Mouse (Mus musculus): ENCODE results near the gene Banf1.
A peak's percentile ranks its signal among the peaks of the same experiment; 100 is the strongest.
"Not testable (repeated sequence)": the region's sequence is repeated elsewhere in the genome, so short reads cannot be mapped to it uniquely, and the experiment has no call there.

Banf1 gene

GRCm38 (mm10) chr19:5372724-5373123 is 5.8 kb upstream of the Banf1 start:
- no peak for DNase-seq

DNA sequence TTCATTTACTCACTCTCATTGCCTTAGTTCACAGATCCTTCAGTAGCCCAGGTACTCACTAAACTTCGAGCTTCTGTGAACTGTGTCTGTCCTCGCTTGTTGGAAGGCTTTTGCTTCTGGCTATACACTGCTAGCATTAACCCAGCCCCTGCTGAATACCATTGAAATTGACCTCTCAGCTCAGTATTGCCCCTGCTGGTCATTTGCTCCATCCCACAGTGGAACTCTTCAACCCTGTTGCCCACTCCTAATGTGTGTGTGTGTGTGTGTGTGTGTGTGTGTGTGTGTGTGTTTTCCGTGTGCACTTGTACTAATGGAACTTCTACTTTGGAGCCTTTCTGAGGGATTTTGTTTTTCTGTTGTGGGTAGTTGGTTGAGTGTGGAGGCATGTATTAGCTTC is 4.0 kb upstream of the Banf1 start:
- no peak for DNase-seq

DNA sequence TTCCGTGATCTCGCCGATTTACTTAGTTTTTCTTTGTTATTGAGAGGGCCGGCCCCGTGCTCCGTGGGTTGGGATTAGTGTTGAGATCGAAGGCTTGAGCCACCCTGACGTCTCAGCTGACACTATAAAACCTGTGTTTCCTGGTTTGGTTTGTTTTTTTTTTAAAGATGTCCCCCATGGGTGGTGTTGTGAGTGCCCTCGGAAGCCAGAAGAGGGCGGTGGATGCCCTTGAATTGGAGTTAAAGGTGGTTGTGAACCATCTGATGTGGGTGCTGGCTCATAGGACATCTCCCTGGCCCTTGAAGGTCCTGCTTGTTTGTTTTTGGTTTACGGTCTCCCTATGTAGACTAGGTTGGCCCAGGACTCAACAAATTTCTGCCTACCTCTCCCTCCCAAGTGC is 487 bp upstream of the Banf1 start:
- DNase-seq, result no peak

DNA sequence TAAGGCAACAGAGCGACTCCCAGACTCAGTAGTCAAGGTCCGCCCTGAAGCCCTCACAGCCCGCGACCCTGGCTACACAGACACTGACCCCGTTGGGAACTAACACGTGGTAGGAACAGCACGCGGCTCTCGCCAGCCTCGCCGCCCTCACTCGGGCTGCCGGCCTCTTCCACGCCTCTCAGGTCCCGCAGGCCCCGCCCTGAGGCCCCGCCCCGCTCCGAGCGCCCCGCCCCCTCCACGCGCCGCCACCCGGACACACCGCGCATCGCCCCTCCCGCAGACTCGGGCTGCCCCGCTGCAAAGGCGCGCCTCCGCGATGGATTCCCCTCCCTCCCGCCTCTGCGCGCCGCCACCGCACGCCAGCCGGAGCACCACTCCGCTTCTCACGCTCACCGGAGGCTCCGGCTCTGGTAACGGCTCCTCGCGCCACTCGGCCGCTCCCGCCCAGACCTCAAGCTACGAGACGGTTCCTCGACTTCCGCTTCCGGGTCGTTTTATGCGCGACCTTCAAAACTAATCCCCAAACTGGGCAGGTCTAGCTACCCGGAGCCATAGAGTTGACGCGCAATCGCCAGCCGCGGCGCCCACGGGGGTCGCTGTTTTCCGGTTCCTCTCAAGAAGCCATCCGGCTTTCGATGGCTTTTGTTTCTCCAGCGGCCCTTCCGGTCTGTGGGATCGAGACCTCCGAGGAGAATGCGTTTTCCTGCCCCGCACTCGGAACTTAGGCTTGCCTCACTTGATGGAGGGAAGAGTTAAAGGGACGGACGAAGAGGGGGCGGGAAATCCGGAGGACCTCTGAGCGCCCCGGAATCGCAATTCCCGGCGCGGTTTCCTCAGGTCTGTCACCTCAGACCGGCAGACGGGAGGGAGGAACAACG is 554 bp downstream of the Banf1 start, which contains the start of gene Eif1ad:
Eif1ad (plus strand) TSS at position 567 of the 878 bp plus-strand sequence.
- DNase-seq, result peak; percentile 91

GRCm38 (mm10) chr19:5365751-5366150 is 1.2 kb downstream of the Banf1 start:
- no peak for DNase-seq

DNA sequence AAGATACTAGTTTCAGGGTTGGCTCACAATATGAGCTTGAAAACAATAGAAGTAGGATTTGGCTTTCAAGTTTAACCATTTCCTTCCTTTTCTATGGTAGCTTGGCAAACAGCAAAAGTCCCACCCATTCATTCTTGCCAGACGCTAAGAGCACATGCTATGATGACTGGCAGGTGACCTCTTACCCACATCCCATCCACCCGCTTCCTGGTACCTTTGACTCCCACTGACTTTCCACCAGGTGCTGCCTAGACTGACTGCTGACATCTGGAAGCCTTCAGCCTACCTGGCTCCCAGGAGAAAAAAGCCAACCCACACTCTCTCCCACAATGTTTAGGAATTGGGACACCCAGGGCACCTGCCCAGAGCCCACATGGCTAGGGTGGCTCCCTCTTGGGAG is 2.8 kb downstream of the Banf1 start:
- DNase-seq, result no peak

DNA sequence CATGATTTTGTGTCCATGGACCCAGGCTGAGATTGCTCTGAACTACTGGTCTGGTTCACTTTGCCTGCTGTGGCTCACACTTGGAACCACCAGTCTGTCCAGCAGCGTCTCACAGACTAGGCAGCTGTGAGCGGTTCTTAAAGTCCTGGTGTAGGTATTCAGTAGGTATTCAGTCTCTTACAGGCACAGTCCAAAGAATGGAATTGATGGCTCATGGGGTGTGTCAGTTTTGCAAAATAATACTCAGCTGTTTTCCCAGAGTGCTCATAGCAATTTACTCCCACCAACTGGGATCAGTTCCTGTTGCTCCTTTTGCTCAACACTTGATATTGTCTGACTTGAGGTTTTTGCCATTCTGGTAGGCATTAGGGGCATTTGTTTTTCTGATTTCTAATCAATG is 4.8 kb downstream of the Banf1 start:
- no peak for DNase-seq

- no peak for DNase-seq
Measured at GRCm38 (mm10) chr19:5356080-5356479, 10.9 kb downstream of the Banf1 start.

DNA sequence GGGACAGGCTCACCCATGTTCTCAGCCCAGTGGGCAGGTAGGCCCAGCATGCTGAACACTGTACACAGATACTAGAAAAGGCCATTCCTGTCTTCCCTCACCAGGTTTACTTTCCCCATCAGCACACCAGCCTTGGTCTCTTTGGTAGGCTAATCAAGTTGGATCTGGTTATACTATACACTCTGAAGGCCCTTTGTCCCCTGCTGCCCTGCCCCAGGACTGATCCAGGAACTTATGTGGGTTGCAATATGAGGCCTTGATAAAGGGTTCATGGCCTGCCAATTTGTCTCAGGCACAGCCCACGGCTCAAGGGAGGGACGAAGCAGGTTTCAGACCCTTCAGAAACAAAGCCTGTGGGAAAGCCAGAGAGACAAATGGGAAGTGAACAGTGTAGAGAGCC is 13.4 kb downstream of the Banf1 start:
- DNase-seq, result no peak

DNA sequence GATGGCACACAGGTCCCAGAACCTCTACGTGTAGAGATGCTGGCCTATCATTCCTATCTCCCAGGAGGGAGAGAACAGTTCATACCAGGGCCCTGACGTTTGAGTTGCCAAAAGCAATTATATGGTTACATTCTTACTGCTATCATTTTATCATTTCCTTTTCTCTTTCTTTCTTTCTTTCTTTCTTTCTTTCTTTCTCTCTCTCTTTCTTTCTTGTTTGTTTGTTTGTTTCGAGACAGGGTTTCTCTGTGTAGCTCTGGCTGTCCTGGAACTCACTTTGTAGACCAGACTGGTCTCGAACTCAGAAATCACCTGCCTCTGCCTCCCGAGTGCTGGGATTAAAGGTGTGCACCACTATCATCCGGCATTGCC is 17.5 kb downstream of the Banf1 start, which contains the start of gene Cst6:
Cst6 (minus strand) TSS at position 73 of the 372 bp plus-strand sequence.
- DNase-seq, result not testable (repeated sequence)

- peak; percentile 24 for DNase-seq
Measured at GRCm38 (mm10) chr19:5348526-5349501, 18.2 kb downstream of the Banf1 start.

GRCm38 (mm10) chr19:5348064-5348463 is 18.9 kb downstream of the Banf1 start:
- no peak for DNase-seq

GRCm38 (mm10) chr19:5345297-5346131 is 21.5 kb downstream of the Banf1 start:
- no peak for DNase-seq

DNA sequence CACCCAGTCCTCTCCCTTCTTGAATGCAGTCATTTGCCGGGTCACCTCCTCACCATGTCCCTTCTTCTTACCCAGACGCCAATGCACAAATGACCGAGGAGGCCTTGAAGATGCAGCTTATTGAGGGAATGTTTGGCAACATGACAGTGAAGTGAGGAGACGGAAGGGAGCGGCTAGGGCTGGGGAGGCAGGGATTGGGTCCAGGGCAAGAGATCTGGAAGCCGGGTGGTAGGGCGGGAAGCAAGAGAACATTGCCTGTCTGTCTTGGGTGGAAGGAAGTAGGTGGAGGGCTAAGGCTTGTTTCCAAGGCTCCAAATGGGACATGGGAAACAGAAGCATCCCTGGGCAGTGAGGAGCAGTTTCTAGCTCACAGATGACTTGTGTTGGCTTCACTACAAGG is 25.6 kb downstream of the Banf1 start:
- DNase-seq, result no peak

- peak; percentile 79 for DNase-seq
Measured at GRCm38 (mm10) chr19:5337975-5338374, 29.0 kb downstream of the Banf1 start.

DNA sequence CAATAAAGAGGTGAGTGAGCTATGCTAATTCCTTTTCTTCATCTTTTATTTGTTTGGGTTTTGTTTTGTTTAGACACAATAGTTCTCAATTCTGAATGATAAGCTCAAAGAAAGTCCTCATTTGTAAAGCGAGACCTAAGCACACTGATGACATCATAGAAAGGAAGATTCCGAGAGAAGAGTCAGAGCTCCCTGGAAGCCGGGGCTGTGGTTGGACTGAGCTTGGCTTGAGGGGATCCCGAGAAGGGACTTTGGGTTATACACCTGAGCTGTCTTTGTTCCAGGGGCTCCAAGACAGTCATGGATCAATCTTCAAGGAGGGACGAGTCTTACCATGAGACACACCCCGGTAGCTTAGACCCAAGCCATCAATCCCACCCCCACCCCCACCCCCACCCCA is 31.5 kb downstream of the Banf1 start, which contains the start of gene Catsper1:
Catsper1 (plus strand) TSS at position 301 of the 400 bp plus-strand sequence.
- DNase-seq, result no peak

DNA sequence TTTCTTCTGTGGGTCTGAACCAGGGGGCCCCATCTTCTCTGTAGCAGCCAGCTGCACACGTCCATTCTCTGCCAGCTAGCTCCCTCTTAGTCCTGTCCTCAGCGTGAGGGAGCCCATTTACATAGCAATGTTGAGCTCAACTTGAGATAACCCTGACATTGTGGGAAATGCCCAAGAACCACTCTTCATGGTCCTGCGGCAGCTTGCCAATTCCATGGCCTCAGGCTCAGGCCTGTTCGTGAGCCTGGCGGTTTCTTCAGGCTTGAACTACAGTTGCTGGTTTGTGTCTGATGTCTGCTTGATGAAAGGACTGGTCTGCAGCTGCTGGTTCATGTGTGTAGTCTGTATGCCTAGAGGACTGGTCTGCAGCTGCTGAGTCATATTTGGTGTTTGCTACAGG is 32.2 kb downstream of the Banf1 start:
- DNase-seq, result no peak

- no peak for DNase-seq
Measured at GRCm38 (mm10) chr19:5327970-5328369, 39.0 kb downstream of the Banf1 start.

GRCm38 (mm10) chr19:5323801-5324200 is 43.2 kb downstream of the Banf1 start:
- no peak for DNase-seq
